Mouse (Mus musculus): ENCODE measurements around the gene Dlg4. TPM values are rescaled to one million over a fixed set of nuclear protein-coding genes. Genes with fewer than 3 reads are reported as not detected.

Dlg4 gene
- polyA plus RNA-seq, 1 experiment, result 13.3 TPM

GRCm38 (mm10) chr11:70023481-70024150, 6.9 kb downstream of the Dlg4 start:
- no peak for DNase-seq (ENCODE audit: low read depth in 1 of 2, low spot score in 2 of 2)
- 66% methylated on average over 24 of the region's 29 CpGs for WGBS
- TF ChIP-seq CTCF (IDR thresholded peaks at IDR 0.05; ENCODE audit: extremely low read depth, insufficient read depth, insufficient read length, insufficient replicate concordance) (no peak), POLR2A (IDR thresholded peaks at IDR 0.05; ENCODE audit: low read depth, low read length) (no peak)
- Histone ChIP-seq H3K27ac (ENCODE audit: insufficient read depth, low read length) (no peak overlapping the region), H3K27me3 (ENCODE audit: control insufficient read depth, insufficient read depth, low read length) (no peaks in the 10 kb centered on the region), H3K4me1 (ENCODE audit: control insufficient read depth, insufficient read depth, insufficient read length) (peaks cover 9% of the 10 kb centered on the region; the same call in 1 of the 2 replicates), H3K36me3 (ENCODE audit: control insufficient read depth, insufficient read depth, low read length) (no peaks in the 10 kb centered on the region), H3K4me3 (ENCODE audit: extremely low read depth, insufficient read depth, insufficient read length) (no peak overlapping the region; the same call in 1 of the 2 replicates)

- H3K4me1 ChIP-seq (ENCODE audit: control insufficient read depth, insufficient read depth, insufficient read length), result peaks cover 13% of the 10 kb centered on the region; the same call in 1 of the 2 replicates
- no peak for DNase-seq (ENCODE audit: low read depth in 1 of 2, low spot score in 2 of 2)
Observed at GRCm38 (mm10) chr11:70024151-70024514, 7.4 kb downstream of the Dlg4 start.

GRCm38 (mm10) chr11:70026689-70027088, 9.9 kb downstream of the Dlg4 start:
- Histone ChIP-seq H3K4me3 (ENCODE audit: extremely low read depth, insufficient read depth, insufficient read length) (no peak overlapping the region), H3K27ac (ENCODE audit: insufficient read depth, low read length) (no peak overlapping the region), H3K27me3 (ENCODE audit: control insufficient read depth, insufficient read depth, low read length) (no peaks in the 10 kb centered on the region), H3K36me3 (ENCODE audit: control insufficient read depth, insufficient read depth, low read length) (no peaks in the 10 kb centered on the region), H3K4me1 (ENCODE audit: control insufficient read depth, insufficient read depth, insufficient read length) (peaks cover 17% of the 10 kb centered on the region; the same call in 1 of the 2 replicates)
- TF ChIP-seq POLR2A (IDR thresholded peaks at IDR 0.05; ENCODE audit: low read depth, low read length), result no peak
- no peak for TF ChIP-seq CTCF (IDR thresholded peaks at IDR 0.05; ENCODE audit: extremely low read depth, insufficient read depth, insufficient read length, insufficient replicate concordance)
- WGBS, result 76% methylated on average over 19 of the region's 19 CpGs
- DNase-seq (ENCODE audit: low read depth in 1 of 2, low spot score in 2 of 2), result no peak

More at GRCm38 (mm10) chr11:70024151-70024514, 7.4 kb downstream of the Dlg4 start:
- Histone ChIP-seq H3K27me3 (ENCODE audit: control insufficient read depth, insufficient read depth, low read length) (no peaks in the 10 kb centered on the region), H3K36me3 (ENCODE audit: control insufficient read depth, insufficient read depth, low read length) (no peaks in the 10 kb centered on the region), H3K4me3 (ENCODE audit: extremely low read depth, insufficient read depth, insufficient read length) (no peak overlapping the region; the same call in 1 of the 2 replicates), H3K27ac (ENCODE audit: insufficient read depth, low read length) (no peak overlapping the region)
- no peak for TF ChIP-seq POLR2A (IDR thresholded peaks at IDR 0.05; ENCODE audit: low read depth, low read length)
- TF ChIP-seq CTCF (IDR thresholded peaks at IDR 0.05; ENCODE audit: extremely low read depth, insufficient read depth, insufficient read length, insufficient replicate concordance), result no peak
- 70% methylated on average over 6 of the region's 6 CpGs for WGBS

- TF ChIP-seq POLR2A (IDR thresholded peaks at IDR 0.05; ENCODE audit: low read depth, low read length), result no peak
- no peak for TF ChIP-seq CTCF (IDR thresholded peaks at IDR 0.05; ENCODE audit: extremely low read depth, insufficient read depth, insufficient read length, insufficient replicate concordance)
Observed at GRCm38 (mm10) chr11:70027397-70027796, 10.7 kb downstream of the Dlg4 start.

GRCm38 (mm10) chr11:70028401-70029129, 11.8 kb downstream of the Dlg4 start:
- Histone ChIP-seq H3K4me3 (ENCODE audit: extremely low read depth, insufficient read depth, insufficient read length) (no peak overlapping the region), H3K27me3 (ENCODE audit: control insufficient read depth, insufficient read depth, low read length) (no peaks in the 10 kb centered on the region)
- WGBS, result 50% methylated on average over 12 of the region's 12 CpGs

More at GRCm38 (mm10) chr11:70027397-70027796, 10.7 kb downstream of the Dlg4 start:
- WGBS, result 80% methylated on average over 9 of the region's 9 CpGs
- Histone ChIP-seq H3K27ac (ENCODE audit: insufficient read depth, low read length) (no peak overlapping the region), H3K27me3 (ENCODE audit: control insufficient read depth, insufficient read depth, low read length) (no peaks in the 10 kb centered on the region), H3K4me3 (ENCODE audit: extremely low read depth, insufficient read depth, insufficient read length) (no peak overlapping the region), H3K36me3 (ENCODE audit: control insufficient read depth, insufficient read depth, low read length) (no peaks in the 10 kb centered on the region), H3K4me1 (ENCODE audit: control insufficient read depth, insufficient read depth, insufficient read length) (peaks cover 17% of the 10 kb centered on the region; the same call in 1 of the 2 replicates)
- DNase-seq (ENCODE audit: low read depth in 1 of 2, low spot score in 2 of 2), result no peak

GRCm38 (mm10) chr11:70029130-70029801, 12.5 kb downstream of the Dlg4 start:
- Histone ChIP-seq H3K4me3 (ENCODE audit: extremely low read depth, insufficient read depth, insufficient read length) (peak overlapping the region; percentile 8; the same call in 1 of the 2 replicates), H3K36me3 (ENCODE audit: control insufficient read depth, insufficient read depth, low read length) (no peaks in the 10 kb centered on the region), H3K27ac (ENCODE audit: insufficient read depth, low read length) (peak overlapping the region; percentile 9), H3K27me3 (ENCODE audit: control insufficient read depth, insufficient read depth, low read length) (no peaks in the 10 kb centered on the region), H3K4me1 (ENCODE audit: control insufficient read depth, insufficient read depth, insufficient read length) (peaks cover 17% of the 10 kb centered on the region; the same call in 1 of the 2 replicates)
- WGBS, result 12% methylated on average over 20 of the region's 20 CpGs
- TF ChIP-seq CTCF (IDR thresholded peaks at IDR 0.05; ENCODE audit: extremely low read depth, insufficient read depth, insufficient read length, insufficient replicate concordance) (no peak), POLR2A (IDR thresholded peaks at IDR 0.05; ENCODE audit: low read depth, low read length) (no peak)
- peak; percentile 76 to 79 for DNase-seq (ENCODE audit: low read depth in 1 of 2, low spot score in 2 of 2)

More at GRCm38 (mm10) chr11:70028401-70029129, 11.8 kb downstream of the Dlg4 start:
- TF ChIP-seq CTCF (IDR thresholded peaks at IDR 0.05; ENCODE audit: extremely low read depth, insufficient read depth, insufficient read length, insufficient replicate concordance) (no peak), POLR2A (IDR thresholded peaks at IDR 0.05; ENCODE audit: low read depth, low read length) (no peak)
- Histone ChIP-seq H3K36me3 (ENCODE audit: control insufficient read depth, insufficient read depth, low read length) (no peaks in the 10 kb centered on the region), H3K4me1 (ENCODE audit: control insufficient read depth, insufficient read depth, insufficient read length) (peaks cover 17% of the 10 kb centered on the region; the same call in 1 of the 2 replicates), H3K27ac (ENCODE audit: insufficient read depth, low read length) (no peak overlapping the region; the same call in 1 of the 2 replicates)
- no peak for DNase-seq (ENCODE audit: low read depth in 1 of 2, low spot score in 2 of 2)

Data from spleen, adult 2 months (tissue).